Mouse (Mus musculus): ENCODE measurements around the gene Pbx2.

The Pbx2 gene

GRCm38 (mm10) chr17:34578070-34578469 lies 13.0 kb upstream of the Pbx2 start:
- no peak for DNase-seq (ENCODE audit: low read depth in 2 of 2, low spot score in 2 of 2)

GRCm38 (mm10) chr17:34582528-34582927 lies 8.5 kb upstream of the Pbx2 start:
- no peak for DNase-seq (ENCODE audit: low read depth in 2 of 2, low spot score in 2 of 2)

GRCm38 (mm10) chr17:34583397-34583796 lies 7.7 kb upstream of the Pbx2 start:
- no peak for DNase-seq (ENCODE audit: low read depth in 2 of 2, low spot score in 2 of 2)

DNA sequence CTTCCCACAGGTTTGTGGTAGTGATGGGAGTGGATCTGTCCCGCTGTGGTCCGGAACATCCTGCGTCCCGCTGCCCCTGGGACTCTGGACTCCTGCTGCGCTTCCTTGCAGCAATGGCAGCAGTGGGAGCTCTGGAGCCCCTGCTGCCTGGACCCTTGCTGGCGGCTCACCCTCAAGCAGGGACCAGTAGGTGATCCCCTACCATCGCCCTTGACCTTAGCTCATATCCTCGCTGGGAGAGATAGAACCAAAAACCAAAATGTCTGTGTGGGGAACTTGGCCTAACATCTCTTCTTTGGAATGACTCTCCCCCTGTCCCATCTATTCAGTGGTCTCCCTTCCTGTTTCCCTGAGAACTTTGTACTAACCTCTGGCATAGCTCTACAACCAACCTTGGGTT lies 7.2 kb upstream of the Pbx2 start:
- no peak for DNase-seq (ENCODE audit: low read depth in 2 of 2, low spot score in 2 of 2)

DNA sequence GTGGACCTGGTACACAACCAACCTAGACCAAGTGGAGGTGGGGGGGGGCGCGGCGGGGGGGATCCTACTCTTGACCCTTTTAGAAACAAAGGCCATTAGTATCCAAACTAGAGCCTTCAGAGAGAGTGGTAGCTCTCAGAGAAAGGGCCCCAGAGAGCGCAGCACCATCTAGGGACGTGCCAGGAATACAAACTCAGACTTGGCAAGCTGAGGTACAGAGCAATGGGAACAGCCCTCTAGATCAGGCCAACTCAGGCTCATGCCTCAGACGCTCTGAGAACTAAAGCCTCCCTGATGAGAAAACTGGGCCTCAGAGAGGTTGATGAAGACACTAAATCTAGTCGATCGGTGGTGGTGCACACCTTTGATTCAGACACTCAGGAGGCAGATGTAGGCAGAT lies 5.9 kb upstream of the Pbx2 start:
- DNase-seq (ENCODE audit: low read depth in 2 of 2, low spot score in 2 of 2), result no peak

DNA sequence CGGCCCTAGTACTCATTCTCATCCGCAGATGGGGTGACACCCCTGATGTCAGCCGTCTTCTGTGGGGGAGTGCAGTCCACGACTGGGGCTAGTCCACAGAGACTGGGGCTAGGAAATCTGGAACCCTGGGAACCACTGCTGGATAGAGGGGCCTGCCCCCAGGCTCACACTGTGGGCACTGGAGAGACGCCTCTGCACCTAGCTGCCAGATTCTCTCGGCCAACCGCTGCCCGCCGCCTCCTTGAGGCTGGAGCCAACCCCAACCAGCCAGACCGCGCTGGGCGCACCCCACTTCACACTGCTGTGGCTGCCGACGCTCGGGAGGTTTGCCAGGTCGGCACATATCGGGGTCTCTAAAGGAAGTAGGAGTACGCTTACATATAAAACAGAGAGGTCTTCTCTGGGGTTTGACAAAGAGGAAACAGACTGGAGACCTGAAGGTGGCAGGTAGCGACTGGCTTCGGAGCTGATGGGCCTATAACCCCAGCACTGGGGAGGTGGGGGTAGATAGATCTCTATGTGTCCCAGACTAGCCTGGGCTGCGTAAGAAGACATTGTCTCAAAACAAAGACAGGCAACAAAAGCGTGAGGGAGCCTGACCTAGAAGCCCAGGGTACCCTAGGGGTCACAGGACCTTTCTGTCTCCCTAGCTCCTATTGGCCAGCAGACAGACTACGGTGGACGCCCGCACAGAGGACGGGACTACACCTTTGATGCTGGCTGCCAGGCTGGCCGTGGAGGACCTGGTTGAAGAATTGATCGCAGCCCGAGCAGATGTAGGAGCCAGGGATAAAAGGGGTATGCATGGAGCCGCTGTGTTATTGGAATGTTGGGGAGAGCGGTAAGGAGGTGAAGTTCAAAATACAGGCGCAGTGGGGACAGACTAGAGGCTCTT lies 4.9 kb upstream of the Pbx2 start:
- no peak for DNase-seq (ENCODE audit: low read depth in 2 of 2, low spot score in 2 of 2)

GRCm38 (mm10) chr17:34586796-34587422 lies 4.2 kb upstream of the Pbx2 start:
- DNase-seq (ENCODE audit: low read depth in 2 of 2, low spot score in 2 of 2), result peak in 1 of 2 experiments; percentile 35

- peak; percentile 93 to 97 for DNase-seq (ENCODE audit: low read depth in 2 of 2, low spot score in 2 of 2)
These were observed 3.6 kb upstream of the Pbx2 start for GRCm38 (mm10) chr17:34587423-34587811.

DNA sequence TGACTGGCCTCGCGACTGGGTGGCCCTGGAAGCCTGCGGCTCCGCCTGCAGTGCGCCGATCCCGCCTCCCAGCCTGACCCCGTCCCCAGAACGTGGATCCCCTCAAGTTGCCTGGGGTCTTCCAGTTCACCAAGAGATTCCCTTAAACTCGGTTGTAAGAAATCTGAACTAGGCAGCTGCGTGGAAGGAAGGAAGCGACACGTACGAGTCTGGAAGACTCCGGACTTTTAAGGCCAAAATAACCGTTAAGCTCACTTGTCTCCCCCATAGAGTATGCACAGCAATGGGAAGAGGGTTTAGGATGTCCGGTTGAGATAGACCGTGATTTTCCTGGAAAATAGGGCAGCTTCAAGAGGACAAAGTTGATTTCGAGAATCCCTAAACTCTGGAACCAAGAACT lies 3.3 kb upstream of the Pbx2 start:
- DNase-seq (ENCODE audit: low read depth in 2 of 2, low spot score in 2 of 2), result no peak

DNA sequence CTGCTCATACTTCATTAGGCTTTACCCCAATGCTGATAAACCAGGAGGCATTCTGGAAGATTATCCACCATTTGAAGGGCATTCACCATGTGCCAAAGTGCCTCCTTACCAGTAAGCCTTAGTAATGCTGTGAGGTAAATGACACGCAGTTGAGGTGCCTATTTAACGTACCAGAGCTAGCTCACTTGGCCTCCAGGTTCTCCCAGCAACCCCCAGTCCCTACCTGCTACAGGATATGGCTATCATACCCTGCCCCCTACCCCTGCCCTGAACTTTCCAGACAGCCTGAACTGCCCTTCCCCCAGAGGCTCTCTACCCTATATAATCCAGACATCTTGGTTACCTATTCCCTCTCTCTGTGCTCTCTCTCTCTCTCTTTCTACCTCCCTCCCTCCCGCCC lies 2.3 kb upstream of the Pbx2 start:
- no peak for DNase-seq (ENCODE audit: low read depth in 2 of 2, low spot score in 2 of 2)

DNA sequence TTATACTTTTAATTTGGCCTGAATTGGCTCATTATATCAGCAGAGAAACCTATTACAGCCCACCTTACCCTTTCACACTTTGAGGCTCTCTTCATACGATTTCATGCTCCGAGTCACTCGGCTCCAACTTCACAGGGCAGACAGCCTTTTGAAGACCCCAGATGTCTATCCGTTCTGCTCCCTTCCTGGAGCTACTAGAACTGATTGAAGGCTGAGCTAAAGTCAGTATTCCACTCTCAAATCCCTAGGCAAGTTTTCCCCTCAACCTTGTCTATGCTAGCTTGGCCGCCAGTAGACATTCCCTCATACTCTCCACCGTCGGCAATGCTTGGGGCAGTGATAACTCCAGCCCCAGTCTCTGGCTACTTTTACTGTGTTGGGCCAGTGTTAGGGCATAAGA lies 1.9 kb upstream of the Pbx2 start:
- no peak for DNase-seq (ENCODE audit: low read depth in 2 of 2, low spot score in 2 of 2)

GRCm38 (mm10) chr17:34589681-34590101 lies 1.4 kb upstream of the Pbx2 start, which contains the start of gene Gpsm3:
Gene Gpsm3, plus strand, starts transcription at chr17:34589806.
- peak in 1 of 2 experiments; percentile 62 for DNase-seq (ENCODE audit: low read depth in 2 of 2, low spot score in 2 of 2)

GRCm38 (mm10) chr17:34590154-34590987 lies 695 bp upstream of the Pbx2 start:
- no peak for DNase-seq (ENCODE audit: low read depth in 2 of 2, low spot score in 2 of 2)

DNA sequence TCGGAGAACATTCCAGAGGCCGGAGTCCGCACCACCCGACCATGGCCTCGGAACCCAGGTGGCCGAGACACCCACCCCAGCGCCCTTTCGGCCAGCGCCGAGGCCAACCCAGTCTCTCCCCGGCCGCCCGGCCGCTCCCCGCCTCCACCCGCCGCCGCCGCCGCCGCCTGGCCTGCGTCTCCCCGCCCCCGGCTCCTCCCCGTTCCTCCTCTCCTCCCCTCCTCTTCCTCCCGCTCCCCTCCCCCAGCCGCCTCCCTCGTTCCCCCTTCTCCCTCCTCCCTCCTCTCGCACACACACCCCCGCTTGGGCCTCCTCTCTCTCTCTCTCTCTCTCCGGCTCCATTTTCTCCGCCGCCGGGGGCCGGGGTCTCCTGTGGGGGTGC lies 919 bp downstream of the Pbx2 start:
- peak in 1 of 2 experiments; percentile 61 for DNase-seq (ENCODE audit: low read depth in 2 of 2, low spot score in 2 of 2)

DNA sequence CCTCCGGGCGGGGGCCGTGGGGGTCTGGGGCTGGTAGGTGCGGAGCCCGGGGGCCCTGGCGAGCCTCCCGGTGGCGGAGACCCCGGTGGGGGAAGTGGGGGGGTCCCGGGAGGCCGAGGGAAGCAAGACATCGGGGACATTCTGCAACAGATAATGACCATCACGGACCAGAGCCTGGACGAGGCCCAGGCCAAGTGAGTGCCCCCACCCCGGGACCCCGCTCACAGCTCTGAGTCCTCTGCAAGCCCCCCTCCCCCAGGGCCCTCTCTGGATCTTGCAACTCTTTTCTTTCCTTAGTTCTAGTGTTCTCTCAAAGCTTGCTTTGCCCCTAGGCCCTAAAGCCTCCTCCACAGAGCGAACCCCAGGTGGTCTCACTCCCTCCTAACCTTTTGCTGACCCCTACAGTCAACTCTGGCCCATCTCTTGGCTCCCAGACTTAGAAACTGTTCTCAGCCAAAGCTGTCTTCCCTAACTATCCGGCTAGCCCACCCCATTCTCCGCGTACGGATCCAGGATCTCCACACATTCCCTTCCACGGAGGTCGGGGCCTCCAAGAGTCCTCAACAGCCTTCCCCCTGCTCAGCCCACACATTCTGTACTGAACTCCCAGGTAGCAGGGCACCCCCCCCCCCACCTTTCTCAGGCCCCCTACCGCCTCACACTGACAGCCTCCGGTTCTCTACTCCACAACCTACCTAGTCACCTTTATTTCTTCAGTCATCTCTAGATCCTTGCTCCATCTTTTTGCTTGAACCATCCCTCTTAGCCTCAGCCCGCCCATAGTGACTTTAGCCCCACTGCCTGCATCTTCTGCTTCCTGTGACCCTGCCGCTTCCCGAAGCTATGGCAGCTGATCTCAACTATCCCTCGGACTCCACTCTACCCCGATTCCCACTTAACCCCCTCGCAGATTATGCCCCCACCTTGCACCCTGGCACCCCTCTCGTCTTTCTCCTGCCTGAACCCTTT lies 1.8 kb downstream of the Pbx2 start:
- DNase-seq (ENCODE audit: low read depth in 2 of 2, low spot score in 2 of 2), result no peak

DNA sequence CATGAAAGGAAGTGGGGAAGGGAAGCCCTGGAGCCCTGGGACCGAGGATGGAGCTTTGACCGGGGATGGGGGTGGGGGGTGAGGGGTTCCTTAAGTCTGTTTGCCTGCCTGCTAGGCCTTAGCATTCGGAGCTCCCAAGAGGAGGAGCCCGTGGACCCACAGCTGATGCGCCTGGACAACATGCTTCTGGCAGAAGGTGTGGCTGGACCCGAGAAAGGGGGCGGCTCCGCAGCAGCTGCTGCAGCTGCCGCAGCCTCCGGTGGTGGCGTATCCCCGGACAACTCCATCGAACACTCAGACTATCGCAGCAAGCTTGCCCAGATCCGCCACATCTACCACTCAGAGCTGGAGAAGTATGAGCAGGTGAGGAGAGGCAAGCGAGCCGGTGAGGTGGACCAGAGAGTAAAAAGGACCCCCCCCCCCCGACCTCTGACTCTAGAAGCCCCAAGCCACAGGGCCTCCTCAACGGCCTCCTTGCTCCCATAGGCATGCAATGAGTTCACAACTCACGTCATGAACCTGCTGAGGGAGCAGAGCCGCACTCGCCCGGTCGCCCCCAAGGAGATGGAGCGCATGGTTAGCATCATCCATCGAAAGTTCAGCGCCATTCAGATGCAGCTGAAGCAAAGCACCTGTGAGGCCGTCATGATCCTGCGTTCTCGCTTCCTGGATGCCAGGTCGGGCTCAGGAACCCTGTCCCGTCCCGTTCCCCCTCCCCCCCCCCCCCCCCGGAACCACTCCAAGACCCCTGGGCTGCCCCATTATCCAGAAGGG lies 2.9 kb downstream of the Pbx2 start:
- DNase-seq (ENCODE audit: low read depth in 2 of 2, low spot score in 2 of 2), result no peak

DNA sequence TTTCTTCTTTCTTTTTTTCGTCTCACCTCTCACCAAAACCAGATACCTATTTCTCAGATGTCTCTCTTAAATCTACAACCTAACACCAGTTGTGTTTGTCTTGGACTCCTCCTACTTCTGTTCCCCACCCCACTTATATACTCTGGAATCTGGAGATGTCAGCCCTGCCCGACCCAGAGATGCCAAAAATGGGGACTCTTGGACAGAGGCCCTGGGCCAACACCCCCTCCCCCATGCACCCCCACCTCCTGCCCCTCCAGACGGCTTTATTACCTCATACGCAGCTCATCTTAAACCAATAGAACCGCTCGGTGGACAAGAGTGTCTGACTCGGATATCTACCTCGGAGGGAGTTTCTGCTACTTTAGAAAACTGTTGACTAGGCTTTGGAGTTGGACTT lies 5.0 kb downstream of the Pbx2 start:
- no peak for DNase-seq (ENCODE audit: low read depth in 2 of 2, low spot score in 2 of 2)

GRCm38 (mm10) chr17:34597566-34598095 lies 6.6 kb downstream of the Pbx2 start, which contains the start of gene Ager:
Gene Ager, plus strand, starts transcription at chr17:34597862.
- no peak for DNase-seq (ENCODE audit: low read depth in 2 of 2, low spot score in 2 of 2)

GRCm38 (mm10) chr17:34599891-34600290 lies 8.8 kb downstream of the Pbx2 start:
- DNase-seq (ENCODE audit: low read depth in 2 of 2, low spot score in 2 of 2), result no peak

Measured in CD8-positive naive resting alpha-beta T cell, adult 2 months (primary cell).